Mouse (Mus musculus) liver, embryonic 14.5 days (tissue): ENCODE measurements around the gene Chst8. TPM values are rescaled to one million over a fixed set of nuclear protein-coding genes. Genes with fewer than 3 reads are reported as not detected.

Source experiments
- ATAC-seq: fragments of 200-750 bp; cut with Nextera tagmentation; 2 replicates; pipeline ENCODE4 v1.8.0; 2017; ENCODE audit warnings: moderate number of reproducible peaks, mild to moderate bottlenecking, moderate library complexity; ENCODE audit not compliant: insufficient read depth
- DNase-seq, 3 experiments: peaks; one replicate each; pipeline ENCODE4 v3.0.0-alpha.2; 2012 to 2013; ENCODE audit warnings: low read depth in 3 of 3, low spot score in 3 of 3
- H3K27ac ChIP-seq: fragments of 300-500 bp; sonication (generic); 2 replicates; pipeline ENCODE4 v1.5.1; 2014; ENCODE audit warnings: moderate library complexity, mild to moderate bottlenecking, control low read depth, inconsistent platforms
- H3K27me3 ChIP-seq: fragments of 300-500 bp; sonication (generic); 2 replicates; pipeline ENCODE4 v1.6.1; 2014; ENCODE audit warnings: mild to moderate bottlenecking, low read length, moderate library complexity; ENCODE audit not compliant: control insufficient read depth, insufficient read depth
- H3K36me3 ChIP-seq: fragments of 300-500 bp; sonication (generic); replicated peaks from 2 replicates; pipeline ENCODE4 v1.6.1; 2014; ENCODE audit warnings: low read depth; ENCODE audit not compliant: control insufficient read depth, insufficient read depth
- H3K4me1 ChIP-seq, 2 experiments: fragments of 200-500 bp in 1 of 2; fragments of 300-500 bp in 1 of 2; sonication (generic) in 1 of 2; replicated peaks; 2 replicates each; pipeline ENCODE4 v1.6.1; 2012 to 2014; ENCODE audit warnings: antibody characterized with exemption in 1 of 2, inconsistent platforms in 1 of 2, low read length in 1 of 2; ENCODE audit not compliant: control insufficient read depth in 2 of 2, insufficient read depth in 2 of 2
- H3K4me2 ChIP-seq: fragments of 300-500 bp; sonication (generic); 2 replicates; pipeline ENCODE4 v1.6.1; 2014; ENCODE audit warnings: low read depth, mild to moderate bottlenecking, control low read depth, moderate library complexity
- H3K4me3 ChIP-seq, 2 experiments: fragments of 200-500 bp in 1 of 2; fragments of 300-500 bp in 1 of 2; sonication (generic) in 1 of 2; 2 replicates each; pipeline ENCODE4 v1.5.1; 2012 to 2014; ENCODE audit warnings: low read depth in 2 of 2, low read length in 2 of 2, mild to moderate bottlenecking in 2 of 2, control low read depth in 1 of 2, inconsistent platforms in 1 of 2, moderate library complexity in 1 of 2; ENCODE audit not compliant: insufficient read depth in 1 of 2
- H3K9ac ChIP-seq: fragments of 300-500 bp; sonication (generic); replicated peaks from 2 replicates; pipeline ENCODE4 v1.6.1; 2014; ENCODE audit warnings: mild to moderate bottlenecking, control low read depth, moderate library complexity
- H3K9me3 ChIP-seq: fragments of 300-500 bp; sonication (generic); 2 replicates; pipeline ENCODE4 v1.6.1; 2016; ENCODE audit warnings: low read length, mixed read lengths; ENCODE audit not compliant: control insufficient read depth
- CTCF ChIP-seq: IDR thresholded peaks from 2 replicates; pipeline ENCODE4 v1.5.1; 2016; ENCODE audit warnings: antibody characterized with exemption, low read depth, control low read depth
- EP300 ChIP-seq: IDR thresholded peaks from 2 replicates; pipeline ENCODE4 v1.6.1; 2016; ENCODE audit warnings: antibody characterized with exemption, low read depth
- whole genome bisulfite sequencing: fragments of 180-500 bp; shearing (Covaris S2); extraction: QIAGEN DNeasy Blood & Tissue Kit; methylation state at CpG from one replicate; pipeline ENCODE4 v1.1.7; 2014; ENCODE audit not compliant: insufficient replicate concordance; 5-methylcytosine and 5-hydroxymethylcytosine counted together
- polyA plus RNA-seq, 2 experiments: library from polyadenylated mRNA; depleted of rRNA in 1 of 2; stranded (reverse) in 1 of 2; unstranded in 1 of 2; fragments of >200 nt; fragmentation: Nextera tagmentation in 1 of 2; extraction: Ambion mirVana in 1 of 2; gene quantifications; 2 replicates each; pipeline versions ENCODE4 v1.2.1 to v1.2.3; 2012 to 2014

Gene Chst8
- polyA plus RNA-seq, 2 experiments, result 0.25 to 0.37 TPM

GRCm38 (mm10) chr7:34747661-34748060, 64.8 kb downstream of the Chst8 start:
- Histone ChIP-seq H3K9me3 (no peaks in the 10 kb centered on the region), H3K36me3 (no peaks in the 10 kb centered on the region), H3K4me3 (no peak overlapping the region), H3K9ac (no peak overlapping the region), H3K27ac (no peak overlapping the region), H3K4me1 (no peaks in the 10 kb centered on the region), H3K4me2 (no peak overlapping the region), H3K27me3 (no peaks in the 10 kb centered on the region)
- DNase-seq, result no peak
- TF ChIP-seq CTCF, result no peak
- no peak for TF ChIP-seq EP300
- ATAC-seq, result no peak
- 51% methylated on average over 12 of the region's 12 CpGs for WGBS

DNA sequence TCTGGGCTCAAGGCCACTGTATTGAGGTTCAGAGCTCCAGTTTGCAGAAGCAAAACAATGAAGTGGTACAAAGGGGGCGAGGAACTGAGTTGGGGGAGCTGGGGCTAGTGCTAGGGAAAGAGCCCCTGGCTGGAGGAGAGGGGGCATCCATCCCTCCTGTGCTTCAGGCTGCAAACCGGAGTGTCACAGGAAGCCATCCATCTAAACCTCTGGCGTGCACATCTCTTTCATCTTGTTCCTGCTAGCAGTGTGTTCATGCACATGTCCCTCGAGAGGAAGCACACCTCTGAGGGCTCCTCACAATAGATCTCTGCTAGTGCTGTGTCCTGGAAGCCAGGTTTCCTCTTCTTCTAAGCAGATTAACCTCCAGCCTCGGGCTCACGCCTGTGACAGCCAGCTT, 65.9 kb downstream of the Chst8 start:
- no peak for ATAC-seq
- H3K4me2 ChIP-seq, result no peak overlapping the region
- H3K27me3 ChIP-seq, result no peaks in the 10 kb centered on the region
- no peak overlapping the region for H3K4me3 ChIP-seq
- H3K27ac ChIP-seq, result no peak overlapping the region
- H3K36me3 ChIP-seq, result no peaks in the 10 kb centered on the region
- no peak for DNase-seq
- H3K4me1 ChIP-seq, result no peaks in the 10 kb centered on the region
- TF ChIP-seq EP300, result no peak
- no peak for TF ChIP-seq CTCF
- 21% methylated on average over 6 of the region's 6 CpGs for WGBS
- no peaks in the 10 kb centered on the region for H3K9me3 ChIP-seq
- H3K9ac ChIP-seq, result no peak overlapping the region

GRCm38 (mm10) chr7:34746165-34746564, 66.3 kb downstream of the Chst8 start:
- Histone ChIP-seq H3K9ac (no peak overlapping the region), H3K27me3 (no peaks in the 10 kb centered on the region), H3K36me3 (no peaks in the 10 kb centered on the region), H3K4me1 (no peaks in the 10 kb centered on the region), H3K27ac (no peak overlapping the region), H3K4me3 (no peak overlapping the region), H3K9me3 (no peaks in the 10 kb centered on the region), H3K4me2 (no peak overlapping the region)
- DNase-seq (no peak), ATAC-seq (no peak)
- 55% methylated on average over 9 of the region's 9 CpGs for WGBS
- TF ChIP-seq EP300 (no peak), CTCF (no peak)

DNA sequence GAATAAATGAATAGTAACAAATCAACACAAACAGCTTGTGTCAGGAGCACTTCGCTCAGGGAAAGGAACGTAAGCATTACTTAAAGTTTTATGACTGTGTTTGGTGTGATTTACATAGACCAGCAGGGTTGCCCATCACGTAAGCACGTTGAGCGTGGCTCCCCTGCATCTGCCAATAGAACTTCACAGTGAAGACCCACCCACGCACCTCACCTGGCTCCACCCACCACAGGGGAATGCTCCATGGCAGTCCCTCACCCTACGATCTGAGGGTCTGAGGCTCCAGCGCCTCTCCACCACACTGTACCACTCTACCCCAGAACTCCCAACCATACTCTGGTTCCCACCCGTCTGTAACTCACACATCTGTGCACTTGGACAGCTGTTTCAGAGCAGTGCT, 67.1 kb downstream of the Chst8 start:
- no peaks in the 10 kb centered on the region for H3K4me1 ChIP-seq
- H3K27ac ChIP-seq, result no peak overlapping the region
- H3K9me3 ChIP-seq, result no peaks in the 10 kb centered on the region
- WGBS, result 61% methylated on average over 9 of the region's 9 CpGs
- H3K4me3 ChIP-seq, result no peak overlapping the region
- no peak for ATAC-seq
- H3K36me3 ChIP-seq, result no peaks in the 10 kb centered on the region
- TF ChIP-seq EP300 (no peak), CTCF (no peak)
- no peak for DNase-seq
- H3K27me3 ChIP-seq, result no peaks in the 10 kb centered on the region
- H3K9ac ChIP-seq, result no peak overlapping the region
- no peak overlapping the region for H3K4me2 ChIP-seq

DNA sequence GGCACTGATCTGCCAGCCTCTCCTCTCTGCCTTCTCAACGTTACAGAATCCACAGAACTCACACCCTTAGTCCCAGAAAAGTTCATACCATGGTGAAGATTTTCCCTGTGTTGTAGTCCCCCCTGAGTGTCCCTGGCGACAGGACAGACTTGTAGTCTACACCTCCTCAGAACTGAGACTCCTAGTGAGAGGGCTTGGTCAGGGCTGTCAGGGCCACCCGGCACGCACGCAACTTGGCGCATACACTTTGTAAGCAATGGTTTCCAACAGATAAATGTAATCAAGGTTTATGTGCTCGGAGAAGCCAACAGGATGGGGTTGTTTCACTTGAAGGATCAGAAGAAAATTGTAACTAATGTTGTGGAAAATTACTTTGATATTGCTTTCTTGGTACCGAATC, 67.5 kb downstream of the Chst8 start:
- DNase-seq (no peak), ATAC-seq (no peak)
- Histone ChIP-seq H3K9ac (no peak overlapping the region), H3K4me1 (no peaks in the 10 kb centered on the region), H3K4me2 (no peak overlapping the region), H3K27ac (no peak overlapping the region), H3K27me3 (no peaks in the 10 kb centered on the region), H3K4me3 (no peak overlapping the region), H3K36me3 (no peaks in the 10 kb centered on the region), H3K9me3 (no peaks in the 10 kb centered on the region)
- no peak for TF ChIP-seq CTCF
- no peak for TF ChIP-seq EP300
- 77% methylated on average over 8 of the region's 8 CpGs for WGBS
